Mouse (Mus musculus): ENCODE measurements around the gene Adamts15. TPM values are rescaled to one million over a fixed set of nuclear protein-coding genes. Genes with fewer than 3 reads are reported as not detected.

Adamts15 gene
- polyA plus RNA-seq, 1 experiment from 2014 or later = 3.0 TPM

DNA sequence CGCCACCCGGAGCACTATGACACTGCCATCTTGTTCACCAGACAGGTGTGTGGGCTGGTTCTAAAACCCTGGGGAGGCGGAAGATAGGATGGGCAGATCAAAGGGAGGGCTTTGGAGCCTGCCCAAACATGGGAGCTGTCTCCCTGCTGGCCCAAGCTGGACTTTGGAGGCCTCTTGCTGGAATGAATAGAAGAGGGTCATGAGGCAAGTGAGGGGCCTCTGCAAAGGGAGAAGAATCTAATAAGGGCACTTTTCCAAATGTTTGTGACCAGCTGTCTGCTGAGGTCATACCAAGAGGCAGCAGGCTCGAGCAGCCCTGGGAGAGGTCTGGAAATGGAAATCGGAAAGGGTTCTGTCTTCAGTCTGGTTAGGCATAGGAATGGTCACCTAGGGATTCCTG, 29.2 kb upstream of the Adamts15 start:
- H3K4me2 ChIP-seq = no peak overlapping the region
- 0 out of 2 replicates have a peak, but pooled peaks cover 3% of the 10 kb centered on the region for H3K27me3 ChIP-seq (replicated peaks; ENCODE audit: control insufficient read depth, insufficient read depth, low read length)
- WGBS = 81% methylated on average over 5 of the region's 5 CpGs
- no peaks in the 10 kb centered on the region for H3K36me3 ChIP-seq (ENCODE audit: control insufficient read depth, insufficient read depth, low read length)
- no peaks in the 10 kb centered on the region for H3K4me1 ChIP-seq (replicated peaks; ENCODE audit: control insufficient read depth, insufficient read depth, low read length)
- H3K4me3 ChIP-seq (ENCODE audit: low read depth, low read length) = no peak overlapping the region
- H3K27ac ChIP-seq (ENCODE audit: low read depth, low read length) = no peak overlapping the region
- DNase-seq (ENCODE audit: low spot score) (no peak), ATAC-seq (replicated peaks; ENCODE audit: low FRiP score) (no peak)
- no peaks in the 10 kb centered on the region for H3K9me3 ChIP-seq (ENCODE audit: control insufficient read depth, low read length)
- no peak overlapping the region for H3K9ac ChIP-seq (ENCODE audit: low read depth, low read length)

DNA sequence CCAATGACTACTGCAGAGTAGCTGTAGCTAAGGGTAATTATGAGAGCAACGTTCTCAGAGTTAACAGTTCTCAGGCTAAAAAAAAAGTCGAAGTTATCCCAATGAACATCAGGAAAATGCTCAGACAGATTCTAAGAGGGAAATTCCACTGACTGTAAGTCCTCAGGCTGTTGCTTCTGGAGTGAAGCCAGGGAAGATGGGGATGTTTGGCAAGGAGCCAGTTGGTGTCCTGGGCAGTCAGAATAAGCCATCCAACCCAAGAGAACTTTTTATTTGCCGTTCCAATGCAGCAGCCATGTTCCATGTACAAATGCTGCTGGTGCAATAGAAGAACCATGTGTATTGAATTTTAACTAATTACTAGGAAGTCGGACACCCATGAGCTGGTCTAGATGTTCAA, 28.3 kb upstream of the Adamts15 start:
- WGBS = 80% methylated on average over 4 of the region's 4 CpGs
- ATAC-seq (replicated peaks; ENCODE audit: low FRiP score) = no peak
- no peak for DNase-seq (ENCODE audit: low spot score)
- no peak overlapping the region for H3K9ac ChIP-seq (ENCODE audit: low read depth, low read length)
- no peak overlapping the region for H3K4me2 ChIP-seq
- H3K4me1 ChIP-seq (replicated peaks; ENCODE audit: control insufficient read depth, insufficient read depth, low read length) = no peaks in the 10 kb centered on the region
- H3K27me3 ChIP-seq (replicated peaks; ENCODE audit: control insufficient read depth, insufficient read depth, low read length) = peaks cover 4% of the 10 kb centered on the region; the same call in 1 of the 2 replicates
- H3K9me3 ChIP-seq (ENCODE audit: control insufficient read depth, low read length) = no peaks in the 10 kb centered on the region
- no peaks in the 10 kb centered on the region for H3K36me3 ChIP-seq (ENCODE audit: control insufficient read depth, insufficient read depth, low read length)
- H3K27ac ChIP-seq (ENCODE audit: low read depth, low read length) = no peak overlapping the region
- H3K4me3 ChIP-seq (ENCODE audit: low read depth, low read length) = no peak overlapping the region

DNA sequence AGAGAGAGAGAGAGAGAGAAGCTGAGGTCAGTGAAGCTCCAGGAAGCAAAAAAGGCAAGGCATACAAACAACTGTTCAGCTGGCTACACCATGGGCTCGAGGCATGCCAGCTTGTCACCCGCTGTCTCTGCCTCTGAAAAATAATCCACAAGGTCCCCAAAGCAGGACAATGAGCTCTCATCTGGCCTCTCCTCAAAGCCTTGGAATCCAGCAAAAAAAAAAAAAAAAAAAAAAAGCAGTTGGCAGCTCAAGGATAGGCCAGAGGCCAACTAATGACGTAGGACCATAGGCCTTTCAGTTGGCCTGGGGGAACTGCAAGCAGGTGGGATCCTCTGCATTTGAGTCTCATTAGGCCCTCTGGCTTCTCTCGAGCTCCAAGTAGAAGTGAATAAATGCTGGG, 27.7 kb upstream of the Adamts15 start:
- H3K9me3 ChIP-seq (ENCODE audit: control insufficient read depth, low read length) = no peaks in the 10 kb centered on the region
- DNase-seq (ENCODE audit: low spot score) = no peak
- H3K4me1 ChIP-seq (replicated peaks; ENCODE audit: control insufficient read depth, insufficient read depth, low read length) = no peaks in the 10 kb centered on the region
- H3K27ac ChIP-seq (ENCODE audit: low read depth, low read length) = no peak overlapping the region
- no peaks in the 10 kb centered on the region for H3K36me3 ChIP-seq (ENCODE audit: control insufficient read depth, insufficient read depth, low read length)
- WGBS = 84% methylated on average over 4 of the region's 4 CpGs
- no peak overlapping the region for H3K9ac ChIP-seq (ENCODE audit: low read depth, low read length)
- ATAC-seq (replicated peaks; ENCODE audit: low FRiP score) = no peak
- H3K4me2 ChIP-seq = no peak overlapping the region
- peaks cover 10% of the 10 kb centered on the region for H3K27me3 ChIP-seq (replicated peaks; ENCODE audit: control insufficient read depth, insufficient read depth, low read length)
- no peak overlapping the region for H3K4me3 ChIP-seq (ENCODE audit: low read depth, low read length)

DNA sequence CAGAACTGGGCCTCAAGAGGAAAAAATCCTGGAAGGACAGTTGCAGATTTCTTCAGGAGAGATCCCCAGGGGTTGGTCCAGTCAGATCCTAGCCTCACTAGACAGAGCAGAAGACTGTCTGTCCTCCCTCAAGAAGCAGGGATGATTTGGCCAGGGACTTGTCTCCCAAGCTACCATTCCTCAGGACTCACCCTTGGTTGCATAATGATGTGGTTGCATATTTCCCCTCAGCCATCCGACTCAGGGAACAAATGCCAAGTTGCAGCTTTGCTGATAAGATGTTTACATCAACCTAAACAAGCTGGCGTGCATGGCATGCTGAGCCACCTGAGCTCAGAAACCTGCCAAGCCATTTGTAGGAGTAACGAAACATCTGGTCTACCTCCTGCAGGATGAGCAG, 27.2 kb upstream of the Adamts15 start:
- Histone ChIP-seq H3K36me3 (ENCODE audit: control insufficient read depth, insufficient read depth, low read length) (no peaks in the 10 kb centered on the region), H3K4me1 (replicated peaks; ENCODE audit: control insufficient read depth, insufficient read depth, low read length) (no peaks in the 10 kb centered on the region), H3K4me3 (ENCODE audit: low read depth, low read length) (no peak overlapping the region), H3K4me2 (no peak overlapping the region), H3K9me3 (ENCODE audit: control insufficient read depth, low read length) (no peaks in the 10 kb centered on the region), H3K27ac (ENCODE audit: low read depth, low read length) (no peak overlapping the region), H3K9ac (ENCODE audit: low read depth, low read length) (no peak overlapping the region), H3K27me3 (replicated peaks; ENCODE audit: control insufficient read depth, insufficient read depth, low read length) (peaks cover 15% of the 10 kb centered on the region)
- ATAC-seq (replicated peaks; ENCODE audit: low FRiP score) = no peak
- no peak for DNase-seq (ENCODE audit: low spot score)
- WGBS = 67% methylated on average over 3 of the region's 3 CpGs

DNA sequence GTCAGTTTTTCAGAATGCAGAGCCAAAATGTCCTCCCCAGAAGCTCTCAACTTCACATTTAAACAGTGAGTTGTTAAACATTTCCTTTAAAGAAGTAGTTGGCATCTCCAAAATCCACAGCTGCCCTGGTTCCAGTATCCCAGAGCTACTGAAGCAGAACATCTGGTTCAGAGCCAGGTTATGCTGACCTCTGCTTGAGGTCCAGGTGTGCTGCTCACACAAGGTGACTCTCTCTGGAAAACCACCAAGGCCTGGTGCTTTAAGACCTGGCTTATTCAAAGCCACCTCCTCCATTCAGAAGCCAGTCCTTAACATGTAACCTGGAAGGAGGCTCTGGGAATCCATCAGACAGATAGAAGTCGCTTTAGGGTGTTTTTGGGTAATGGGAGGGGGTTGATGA, 23.0 kb upstream of the Adamts15 start:
- Histone ChIP-seq H3K27me3 (replicated peaks; ENCODE audit: control insufficient read depth, insufficient read depth, low read length) (peaks cover 56% of the 10 kb centered on the region), H3K36me3 (ENCODE audit: control insufficient read depth, insufficient read depth, low read length) (no peaks in the 10 kb centered on the region), H3K9ac (ENCODE audit: low read depth, low read length) (no peak overlapping the region), H3K27ac (ENCODE audit: low read depth, low read length) (no peak overlapping the region), H3K9me3 (ENCODE audit: control insufficient read depth, low read length) (no peaks in the 10 kb centered on the region), H3K4me2 (no peak overlapping the region), H3K4me1 (replicated peaks; ENCODE audit: control insufficient read depth, insufficient read depth, low read length) (no peaks in the 10 kb centered on the region), H3K4me3 (ENCODE audit: low read depth, low read length) (no peak overlapping the region)
- WGBS = 48% methylated on average over 1 of the region's 1 CpGs
- DNase-seq (ENCODE audit: low spot score) = no peak
- no peak for ATAC-seq (replicated peaks; ENCODE audit: low FRiP score)

DNA sequence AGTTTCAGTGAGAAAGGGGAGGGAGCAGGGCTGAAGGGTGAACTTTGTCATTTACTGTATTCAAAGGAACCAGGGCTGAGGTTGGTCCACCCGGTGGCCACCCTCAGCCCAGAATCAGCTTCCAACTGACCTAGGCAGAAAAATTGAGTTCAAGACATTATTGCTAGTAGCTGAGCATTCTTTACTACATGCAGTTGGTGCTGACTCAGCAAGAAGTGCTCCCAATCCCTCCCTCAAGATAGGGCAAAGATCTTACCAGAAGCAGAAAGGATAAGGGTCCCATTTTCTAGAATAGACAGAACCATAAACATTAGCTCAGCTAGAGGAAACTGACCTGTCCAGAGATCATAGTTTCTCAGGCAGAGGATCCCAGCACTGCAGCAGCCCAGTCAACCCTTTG, 22.0 kb upstream of the Adamts15 start:
- WGBS = 48% methylated on average over 1 of the region's 1 CpGs
- H3K4me3 ChIP-seq (ENCODE audit: low read depth, low read length) = no peak overlapping the region
- H3K9ac ChIP-seq (ENCODE audit: low read depth, low read length) = no peak overlapping the region

DNA sequence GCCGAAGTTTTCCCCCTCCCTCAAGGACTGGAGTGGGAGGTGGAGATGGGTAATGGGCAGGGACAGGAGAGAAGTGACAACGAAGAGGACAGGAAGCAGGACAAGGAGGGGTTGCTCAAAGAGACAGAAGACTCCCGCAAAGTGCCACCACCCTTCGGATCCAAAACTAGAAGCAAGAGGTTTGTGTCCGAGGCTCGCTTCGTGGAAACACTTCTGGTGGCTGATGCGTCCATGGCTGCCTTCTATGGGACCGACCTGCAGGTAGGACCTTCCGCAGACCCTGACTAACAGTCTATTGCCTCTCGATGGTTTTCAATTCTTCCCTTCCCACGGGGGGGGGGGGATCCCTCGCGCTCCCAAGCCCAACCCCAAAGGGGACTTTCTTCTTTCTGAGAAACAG, 21.1 kb upstream of the Adamts15 start:
- peaks cover 56% of the 10 kb centered on the region for H3K27me3 ChIP-seq (replicated peaks; ENCODE audit: control insufficient read depth, insufficient read depth, low read length)

More for the DNA sequence above, 22.0 kb upstream of the Adamts15 start:
- no peak overlapping the region for H3K4me2 ChIP-seq
- H3K27me3 ChIP-seq (replicated peaks; ENCODE audit: control insufficient read depth, insufficient read depth, low read length) = peaks cover 56% of the 10 kb centered on the region
- no peaks in the 10 kb centered on the region for H3K9me3 ChIP-seq (ENCODE audit: control insufficient read depth, low read length)
- no peaks in the 10 kb centered on the region for H3K4me1 ChIP-seq (replicated peaks; ENCODE audit: control insufficient read depth, insufficient read depth, low read length)
- ATAC-seq (replicated peaks; ENCODE audit: low FRiP score) = no peak
- H3K27ac ChIP-seq (ENCODE audit: low read depth, low read length) = no peak overlapping the region
- no peak for DNase-seq (ENCODE audit: low spot score)
- no peaks in the 10 kb centered on the region for H3K36me3 ChIP-seq (ENCODE audit: control insufficient read depth, insufficient read depth, low read length)

DNA sequence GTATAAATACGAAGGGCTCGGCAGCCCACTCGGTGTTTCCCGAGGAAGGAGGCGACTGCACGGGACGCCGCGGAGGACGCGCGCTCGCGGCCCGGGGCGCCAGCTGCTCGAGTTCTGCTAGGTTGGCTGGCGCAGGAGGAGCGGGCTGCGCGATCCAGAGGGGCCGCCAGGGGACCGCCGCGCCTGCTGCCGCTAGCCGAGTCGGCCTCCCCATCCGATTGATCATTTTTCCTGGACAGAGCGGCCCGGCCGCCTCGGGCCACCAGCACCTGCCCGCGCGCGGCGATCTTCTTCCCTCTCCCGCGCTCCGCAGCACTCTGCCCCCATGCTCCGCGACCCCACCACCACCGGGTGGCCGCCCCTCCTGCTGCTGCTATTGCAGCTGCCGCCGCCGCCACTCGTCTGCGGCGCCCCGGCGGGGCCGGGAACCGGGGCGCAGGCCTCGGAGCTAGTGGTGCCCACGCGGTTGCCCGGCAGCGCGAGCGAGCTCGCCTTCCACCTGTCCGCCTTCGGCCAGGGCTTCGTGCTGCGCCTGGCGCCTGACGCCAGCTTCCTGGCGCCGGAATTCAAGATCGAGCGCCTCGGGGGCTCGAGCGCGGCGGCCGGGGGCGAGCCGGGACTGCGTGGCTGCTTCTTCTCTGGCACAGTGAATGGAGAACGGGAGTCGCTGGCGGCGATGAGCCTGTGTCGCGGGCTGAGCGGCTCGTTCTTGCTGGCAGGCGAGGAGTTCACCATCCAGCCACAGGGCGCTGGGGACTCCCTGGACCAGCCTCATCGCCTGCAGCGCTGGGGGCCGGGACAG, 20.5 kb upstream of the Adamts15 start, which contains the start of gene Adamts8:
Adamts8 (plus strand) TSS at position 51 of the 802 bp plus-strand sequence.
- H3K4me3 ChIP-seq (ENCODE audit: low read depth, low read length) = peak within 1 kb of the TSS; percentile 51
- peaks cover 56% of the 10 kb centered on the region for H3K27me3 ChIP-seq (replicated peaks; ENCODE audit: control insufficient read depth, insufficient read depth, low read length)
- DNase-seq (ENCODE audit: low spot score) (peak; percentile 43), ATAC-seq (replicated peaks; ENCODE audit: low FRiP score) (no peak)
- H3K27ac ChIP-seq (ENCODE audit: low read depth, low read length) = no peak within 1 kb of the TSS
- peak within 1 kb of the TSS; percentile 87 for H3K4me2 ChIP-seq
- no peaks in the 10 kb centered on the region for H3K9me3 ChIP-seq (ENCODE audit: control insufficient read depth, low read length)
- H3K4me1 ChIP-seq (replicated peaks; ENCODE audit: control insufficient read depth, insufficient read depth, low read length) = no peaks in the 10 kb centered on the region
- no peaks in the 10 kb centered on the region for H3K36me3 ChIP-seq (ENCODE audit: control insufficient read depth, insufficient read depth, low read length)
- WGBS = 1% methylated on average over 90 of the region's 96 CpGs
- no peak within 1 kb of the TSS for H3K9ac ChIP-seq (ENCODE audit: low read depth, low read length)

More for the DNA sequence above, 21.1 kb upstream of the Adamts15 start:
- 4% methylated on average over 14 of the region's 14 CpGs for WGBS
- Histone ChIP-seq H3K9ac (ENCODE audit: low read depth, low read length) (no peak overlapping the region), H3K36me3 (ENCODE audit: control insufficient read depth, insufficient read depth, low read length) (no peaks in the 10 kb centered on the region), H3K9me3 (ENCODE audit: control insufficient read depth, low read length) (no peaks in the 10 kb centered on the region), H3K4me1 (replicated peaks; ENCODE audit: control insufficient read depth, insufficient read depth, low read length) (no peaks in the 10 kb centered on the region), H3K4me2 (peak overlapping the region; percentile 87), H3K4me3 (ENCODE audit: low read depth, low read length) (peak overlapping the region; percentile 51), H3K27ac (ENCODE audit: low read depth, low read length) (no peak overlapping the region)
- DNase-seq (ENCODE audit: low spot score) (no peak), ATAC-seq (replicated peaks; ENCODE audit: low FRiP score) (no peak)

DNA sequence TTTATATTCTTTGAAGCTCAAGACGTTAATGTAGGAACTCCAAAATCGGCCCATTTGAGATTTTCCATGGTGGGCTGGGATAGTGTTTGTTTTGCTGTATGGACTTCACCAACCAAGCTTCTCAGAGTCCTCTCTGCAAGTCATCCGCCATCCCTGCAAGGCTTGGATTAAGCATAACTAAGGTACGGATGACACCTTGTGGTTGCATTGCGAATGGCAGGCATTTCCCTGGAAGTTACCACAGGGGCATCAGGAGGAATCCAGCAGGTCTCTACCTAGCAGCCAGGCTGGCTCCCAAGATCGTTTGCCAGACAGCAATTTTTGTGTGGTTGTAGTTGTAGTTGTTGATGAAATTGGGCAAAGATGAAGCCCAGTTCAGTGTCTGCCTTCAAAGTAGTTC, 18.1 kb upstream of the Adamts15 start:
- H3K36me3 ChIP-seq (ENCODE audit: control insufficient read depth, insufficient read depth, low read length) = no peaks in the 10 kb centered on the region
- no peak overlapping the region for H3K27ac ChIP-seq (ENCODE audit: low read depth, low read length)
- H3K9me3 ChIP-seq (ENCODE audit: control insufficient read depth, low read length) = no peaks in the 10 kb centered on the region
- peak; percentile 64 for DNase-seq (ENCODE audit: low spot score)
- no peak for ATAC-seq (replicated peaks; ENCODE audit: low FRiP score)
- WGBS = 7% methylated on average over 6 of the region's 6 CpGs
- H3K9ac ChIP-seq (ENCODE audit: low read depth, low read length) = no peak overlapping the region
- no peaks in the 10 kb centered on the region for H3K4me1 ChIP-seq (replicated peaks; ENCODE audit: control insufficient read depth, insufficient read depth, low read length)
- peaks cover 49% of the 10 kb centered on the region for H3K27me3 ChIP-seq (replicated peaks; ENCODE audit: control insufficient read depth, insufficient read depth, low read length)
- H3K4me3 ChIP-seq (ENCODE audit: low read depth, low read length) = no peak overlapping the region
- no peak overlapping the region for H3K4me2 ChIP-seq
